Mouse (Mus musculus) forebrain, embryonic 12.5 days (tissue): ENCODE data around the gene Zfp385b. TPM values are rescaled to one million over a fixed set of nuclear protein-coding genes. Genes with fewer than 3 reads are reported as not detected.

Experiments used
- ATAC-seq: fragments of 200-750 bp; cut with Nextera tagmentation; 2 replicates; pipeline ENCODE4 v1.8.0; 2017; ENCODE audit warnings: moderate TSS enrichment; ENCODE audit not compliant: low FRiP score
- H3K27ac ChIP-seq: fragments of 300-500 bp; sonication (generic); 2 replicates; pipeline ENCODE4 v1.5.1; 2016; ENCODE audit warnings: mild to moderate bottlenecking
- H3K27me3 ChIP-seq: fragments of 300-500 bp; sonication (generic); 2 replicates; pipeline ENCODE4 v1.6.1; 2016; ENCODE audit warnings: mild to moderate bottlenecking
- H3K36me3 ChIP-seq: fragments of 300-500 bp; sonication (generic); replicated peaks from 2 replicates; pipeline ENCODE4 v1.6.1; 2016; ENCODE audit warnings: mild to moderate bottlenecking
- H3K4me1 ChIP-seq: fragments of 300-500 bp; sonication (generic); 2 replicates; pipeline ENCODE4 v1.6.1; 2016
- H3K4me2 ChIP-seq: fragments of 300-500 bp; sonication (generic); 2 replicates; pipeline ENCODE4 v1.6.1; 2016; ENCODE audit warnings: mild to moderate bottlenecking, moderate library complexity
- H3K4me3 ChIP-seq: fragments of 300-500 bp; sonication (generic); replicated peaks from 2 replicates; pipeline ENCODE4 v1.5.1; 2016; ENCODE audit warnings: mild to moderate bottlenecking
- H3K9ac ChIP-seq: fragments of 300-500 bp; sonication (generic); 2 replicates; pipeline ENCODE4 v1.6.1; 2016; ENCODE audit warnings: mild to moderate bottlenecking
- H3K9me3 ChIP-seq: fragments of 300-500 bp; sonication (generic); 2 replicates; pipeline ENCODE4 v1.6.1; 2016
- WGBS: fragments of 180-500 bp; shearing (Covaris S2); methylation state at CpG from one replicate; pipeline ENCODE4 v1.1.7; 2016; 5-methylcytosine and 5-hydroxymethylcytosine counted together
- polyA plus RNA-seq: library from polyadenylated mRNA; unstranded; fragments of >200 nt; fragmentation: Nextera tagmentation; extraction: Ambion mirVana; gene quantifications from 2 replicates; pipeline ENCODE4 v1.2.1, GENCODE M21; 2016

Zfp385b gene
- polyA plus RNA-seq, 1 experiment from 2014 or later: 2.9 TPM

DNA sequence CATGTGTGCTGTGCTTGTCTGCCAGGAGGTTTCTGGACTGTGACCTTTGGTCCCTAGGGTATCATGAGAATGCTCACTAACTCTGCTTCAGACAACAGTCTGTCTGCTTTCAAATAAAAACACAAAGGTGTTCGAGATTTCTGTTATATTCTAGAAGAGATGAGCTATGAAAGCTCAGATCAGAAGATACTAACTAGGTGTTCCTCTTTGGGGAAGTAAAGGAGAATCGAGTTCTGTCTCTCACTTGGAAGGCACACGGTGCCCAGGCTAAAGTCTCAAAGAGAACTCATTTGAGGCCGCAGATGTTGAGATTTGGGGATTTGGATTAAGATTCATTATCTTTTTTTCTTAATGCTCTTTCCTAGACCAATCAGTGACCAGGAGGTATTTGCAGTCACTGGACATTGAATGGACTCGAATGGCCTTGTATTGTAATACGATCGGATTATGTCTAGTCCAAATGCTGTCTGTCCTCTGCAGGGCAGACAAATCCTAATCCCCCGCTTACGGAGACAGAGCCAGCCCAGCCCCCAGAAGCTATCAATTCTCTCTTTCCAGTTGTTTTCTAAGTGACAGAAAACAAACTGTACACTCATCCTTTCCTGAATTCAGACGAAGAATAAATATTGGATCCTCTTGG lies 42.3 kb downstream of the Zfp385b start:
- H3K27ac ChIP-seq: no peak overlapping the region
- no peaks in the 10 kb centered on the region for H3K36me3 ChIP-seq
- 17% methylated on average over 10 of the region's 10 CpGs for WGBS
- H3K9me3 ChIP-seq: no peaks in the 10 kb centered on the region
- peak; percentile 64 for ATAC-seq
- no peak overlapping the region for H3K9ac ChIP-seq
- H3K4me2 ChIP-seq: peak overlapping the region; percentile 21
- H3K4me1 ChIP-seq: peaks cover 21% of the 10 kb centered on the region
- H3K4me3 ChIP-seq: no peak overlapping the region
- no peaks in the 10 kb centered on the region for H3K27me3 ChIP-seq

DNA sequence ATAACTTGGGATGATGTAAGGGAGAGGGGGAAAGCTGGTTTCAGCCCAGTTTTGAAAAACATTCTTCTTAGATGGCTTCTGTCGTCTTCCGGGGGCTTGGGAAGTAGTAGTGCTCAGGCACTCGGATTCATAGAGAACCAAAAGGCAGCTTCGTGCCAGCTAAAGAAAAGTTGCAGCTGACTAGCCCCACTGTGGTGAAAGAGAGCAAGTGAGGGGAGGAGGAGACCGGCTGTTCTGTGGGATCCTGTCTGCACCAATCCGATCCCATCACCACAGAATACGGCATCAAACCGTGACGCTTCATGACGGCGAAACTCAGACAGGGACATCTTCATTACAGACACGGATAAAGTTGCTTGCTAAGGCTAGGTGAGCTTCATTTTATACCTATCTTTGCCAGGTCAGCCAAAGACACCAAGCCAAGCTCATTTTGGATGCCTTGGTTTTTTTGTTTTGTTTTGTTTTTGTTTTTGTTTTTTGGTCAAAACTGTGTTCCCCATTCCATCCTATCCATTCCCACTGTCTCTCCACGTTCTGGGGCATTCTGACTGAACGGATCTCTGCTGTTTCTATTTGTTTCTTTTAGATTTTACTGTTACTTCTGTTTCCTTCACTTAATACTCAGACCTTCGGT lies 44.1 kb downstream of the Zfp385b start:
- WGBS: 71% methylated on average over 15 of the region's 15 CpGs
- no peaks in the 10 kb centered on the region for H3K27me3 ChIP-seq
- H3K27ac ChIP-seq: no peak overlapping the region
- H3K4me1 ChIP-seq: peaks cover 21% of the 10 kb centered on the region
- H3K9me3 ChIP-seq: no peaks in the 10 kb centered on the region
- no peak overlapping the region for H3K4me2 ChIP-seq
- no peak for ATAC-seq
- H3K9ac ChIP-seq: no peak overlapping the region
- H3K36me3 ChIP-seq: no peaks in the 10 kb centered on the region
- no peak overlapping the region for H3K4me3 ChIP-seq

DNA sequence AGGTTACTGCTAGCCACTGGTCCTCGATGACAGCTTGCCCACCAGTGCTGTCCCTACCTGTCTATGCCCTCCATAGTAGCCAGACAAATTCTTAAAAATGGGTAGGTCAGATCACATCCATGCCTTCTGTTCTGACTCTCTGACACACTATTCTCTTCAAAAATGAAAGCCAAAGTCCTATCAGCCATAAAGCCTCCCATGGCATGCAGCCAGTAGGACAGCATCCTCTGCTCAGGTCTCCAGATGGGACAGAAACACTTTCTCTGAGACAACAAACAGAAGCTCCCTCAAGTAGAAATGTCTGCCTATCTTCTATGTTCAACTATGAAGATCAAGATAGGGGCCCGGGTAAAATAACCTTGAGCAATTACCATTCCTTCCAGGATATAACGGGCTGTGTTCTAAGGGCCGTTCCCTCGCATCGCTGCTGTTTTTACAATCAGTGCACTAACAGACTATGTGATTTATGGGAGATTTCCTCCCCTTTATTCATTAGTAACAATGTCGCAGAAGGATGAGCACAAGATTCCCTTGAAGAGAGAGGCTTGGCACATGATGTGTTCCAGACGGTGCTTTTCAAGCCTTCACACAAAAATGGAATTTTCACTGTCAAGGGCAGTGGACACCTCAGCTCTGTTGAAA lies 49.3 kb downstream of the Zfp385b start:
- peaks cover 5% of the 10 kb centered on the region; the same call in 1 of the 2 replicates for H3K4me1 ChIP-seq
- H3K36me3 ChIP-seq: no peaks in the 10 kb centered on the region
- H3K27ac ChIP-seq: no peak overlapping the region
- no peak overlapping the region for H3K4me3 ChIP-seq
- H3K27me3 ChIP-seq: no peaks in the 10 kb centered on the region
- no peak overlapping the region for H3K4me2 ChIP-seq
- 91% methylated on average over 8 of the region's 8 CpGs for WGBS
- no peak for ATAC-seq
- no peaks in the 10 kb centered on the region for H3K9me3 ChIP-seq
- no peak overlapping the region for H3K9ac ChIP-seq

DNA sequence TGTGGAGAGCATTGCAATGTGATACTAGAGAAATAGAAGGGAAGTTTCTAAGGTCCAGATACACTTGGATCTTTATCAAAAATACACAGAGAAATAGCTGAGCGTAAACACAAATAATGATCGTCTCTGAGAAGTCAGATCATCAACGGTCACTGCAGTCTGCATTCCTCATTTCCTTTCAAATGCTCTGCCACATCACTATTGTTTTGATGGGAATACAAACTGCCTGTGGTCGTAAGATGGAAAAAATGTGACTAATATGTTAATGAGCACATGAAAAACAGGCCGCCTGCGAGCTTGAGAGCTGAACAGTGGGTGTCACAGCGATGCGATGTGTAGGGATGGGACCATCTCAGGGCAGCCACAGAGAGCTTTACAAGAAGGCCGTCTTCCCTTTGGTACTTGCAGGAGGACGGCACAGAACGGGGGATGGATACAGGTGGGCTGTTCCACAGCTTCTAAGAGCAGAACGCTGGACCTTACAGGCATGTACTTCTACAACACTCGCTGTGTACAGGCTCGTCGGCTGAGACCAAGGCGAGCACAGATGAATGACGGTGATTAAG lies 51.0 kb downstream of the Zfp385b start:
- no peaks in the 10 kb centered on the region for H3K36me3 ChIP-seq
- ATAC-seq: no peak
- H3K9ac ChIP-seq: no peak overlapping the region
- no peak overlapping the region for H3K4me2 ChIP-seq
- H3K4me1 ChIP-seq: peaks cover 4% of the 10 kb centered on the region; the same call in 1 of the 2 replicates
- H3K9me3 ChIP-seq: no peaks in the 10 kb centered on the region
- WGBS: 73% methylated on average over 17 of the region's 17 CpGs
- H3K27ac ChIP-seq: no peak overlapping the region
- no peak overlapping the region for H3K4me3 ChIP-seq
- no peaks in the 10 kb centered on the region for H3K27me3 ChIP-seq

DNA sequence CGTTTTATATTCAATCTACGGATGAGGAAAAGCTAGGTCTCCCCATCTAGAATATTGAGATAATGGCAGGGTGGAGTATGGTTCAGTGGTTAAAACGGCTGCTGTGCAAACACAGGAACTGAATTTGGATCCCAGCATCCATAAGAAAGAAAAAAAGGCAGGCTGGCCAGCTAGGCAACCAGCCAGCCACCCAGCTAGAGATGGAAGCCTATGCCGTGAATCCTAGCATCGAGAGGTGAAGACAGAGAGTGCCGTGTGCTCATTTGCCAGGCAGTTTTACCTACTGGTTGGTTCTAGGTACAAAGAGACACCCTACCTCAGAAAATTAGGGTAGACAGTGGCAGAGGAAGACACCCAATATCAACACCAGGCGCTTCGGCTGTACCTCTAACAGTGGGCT lies 57.5 kb downstream of the Zfp385b start:
- Histone ChIP-seq H3K9me3 (no peaks in the 10 kb centered on the region), H3K36me3 (no peaks in the 10 kb centered on the region), H3K27me3 (no peaks in the 10 kb centered on the region), H3K4me2 (no peak overlapping the region), H3K9ac (no peak overlapping the region), H3K27ac (no peak overlapping the region), H3K4me1 (no peaks in the 10 kb centered on the region), H3K4me3 (no peak overlapping the region)
- no peak for ATAC-seq
- 91% methylated on average over 8 of the region's 8 CpGs for WGBS

DNA sequence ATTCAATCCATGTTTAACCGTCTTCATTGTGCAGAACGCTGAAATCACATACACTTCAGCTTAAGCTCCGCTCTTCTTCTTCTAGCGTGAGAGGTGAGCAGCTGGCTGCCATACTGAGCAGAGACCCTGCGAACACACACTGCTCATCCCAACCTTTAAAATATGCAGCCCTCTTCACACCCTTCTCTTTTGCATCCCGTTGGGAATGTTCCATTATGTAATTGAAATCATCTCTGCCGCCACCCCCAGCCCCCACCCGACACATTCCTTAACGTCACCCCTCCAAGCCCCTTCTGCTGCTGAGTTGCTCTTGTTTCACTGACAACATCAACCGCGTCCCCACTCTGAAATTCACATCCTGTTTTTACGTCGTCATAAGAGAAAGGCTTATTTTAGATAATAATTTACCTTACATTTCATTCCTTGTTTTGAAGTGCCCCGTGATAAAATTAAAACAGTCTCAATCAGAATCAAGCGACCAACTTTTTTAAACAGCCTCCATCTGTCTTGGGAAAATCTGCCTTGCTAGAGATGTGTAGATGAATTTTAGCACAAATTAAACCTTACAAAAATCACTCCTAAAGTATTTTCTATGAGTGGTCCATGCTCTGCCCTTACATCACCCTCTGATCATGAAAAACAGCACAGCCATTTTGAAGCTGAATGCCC lies 60.9 kb downstream of the Zfp385b start:
- ATAC-seq: 0 out of 2 replicates have a peak, but pooled peaks have one; percentile 47
- WGBS: 76% methylated on average over 15 of the region's 15 CpGs
- no peaks in the 10 kb centered on the region for H3K36me3 ChIP-seq

DNA sequence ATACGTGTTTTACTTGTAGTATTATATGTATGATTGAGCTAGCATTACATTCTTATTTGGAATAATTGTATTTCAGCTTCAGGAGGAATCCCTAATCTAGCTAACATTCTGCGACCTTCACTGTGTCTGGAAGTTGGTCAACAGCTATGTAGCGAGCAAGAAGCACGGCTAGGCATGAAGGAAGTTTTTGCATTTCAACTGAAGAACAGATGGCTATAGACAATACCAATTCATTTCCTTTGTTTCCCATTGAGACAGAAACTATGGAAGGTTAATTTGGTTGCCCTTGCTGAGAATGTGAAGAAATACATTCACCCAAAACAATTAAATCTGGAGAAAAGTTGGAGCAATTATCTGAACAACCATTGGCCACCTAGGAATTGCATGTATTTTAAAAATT lies 66.9 kb downstream of the Zfp385b start:
- Histone ChIP-seq H3K4me3 (no peak overlapping the region), H3K27ac (no peak overlapping the region), H3K36me3 (no peaks in the 10 kb centered on the region), H3K4me2 (no peak overlapping the region), H3K4me1 (peaks cover 13% of the 10 kb centered on the region), H3K27me3 (no peaks in the 10 kb centered on the region), H3K9me3 (no peaks in the 10 kb centered on the region), H3K9ac (no peak overlapping the region)
- ATAC-seq: no peak
- WGBS: 46% methylated on average over 4 of the region's 4 CpGs

More for the DNA sequence above, 60.9 kb downstream of the Zfp385b start:
- H3K27me3 ChIP-seq: no peaks in the 10 kb centered on the region
- no peak overlapping the region for H3K9ac ChIP-seq
- H3K4me2 ChIP-seq: no peak overlapping the region
- H3K4me3 ChIP-seq: no peak overlapping the region
- H3K27ac ChIP-seq: no peak overlapping the region
- no peaks in the 10 kb centered on the region for H3K9me3 ChIP-seq
- H3K4me1 ChIP-seq: peaks cover 9% of the 10 kb centered on the region; the same call in 1 of the 2 replicates

DNA sequence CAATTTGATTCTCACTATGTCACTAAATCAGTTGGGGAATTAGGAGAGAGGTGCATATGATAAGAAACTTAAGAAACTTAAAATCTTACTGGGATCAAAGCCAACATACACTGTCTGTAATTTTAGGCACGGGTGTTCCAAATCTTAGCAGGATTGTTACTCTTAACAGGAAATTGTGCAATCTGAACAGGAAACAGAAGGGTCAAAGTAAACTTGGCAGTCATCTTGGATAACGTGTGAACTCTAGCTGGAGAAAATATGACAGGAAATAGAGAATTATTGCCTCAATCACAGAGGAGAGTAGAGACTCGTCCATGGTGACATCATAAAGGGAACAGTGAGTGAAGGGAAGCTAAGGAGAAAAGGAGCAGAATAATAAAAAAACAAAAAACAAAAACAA lies 69.8 kb downstream of the Zfp385b start:
- Histone ChIP-seq H3K27ac (no peak overlapping the region), H3K4me1 (peaks cover 12% of the 10 kb centered on the region), H3K4me3 (no peak overlapping the region), H3K4me2 (no peak overlapping the region), H3K9me3 (no peaks in the 10 kb centered on the region), H3K27me3 (no peaks in the 10 kb centered on the region), H3K36me3 (no peaks in the 10 kb centered on the region), H3K9ac (no peak overlapping the region)
- WGBS: 73% methylated on average over 3 of the region's 3 CpGs
- no peak for ATAC-seq

DNA sequence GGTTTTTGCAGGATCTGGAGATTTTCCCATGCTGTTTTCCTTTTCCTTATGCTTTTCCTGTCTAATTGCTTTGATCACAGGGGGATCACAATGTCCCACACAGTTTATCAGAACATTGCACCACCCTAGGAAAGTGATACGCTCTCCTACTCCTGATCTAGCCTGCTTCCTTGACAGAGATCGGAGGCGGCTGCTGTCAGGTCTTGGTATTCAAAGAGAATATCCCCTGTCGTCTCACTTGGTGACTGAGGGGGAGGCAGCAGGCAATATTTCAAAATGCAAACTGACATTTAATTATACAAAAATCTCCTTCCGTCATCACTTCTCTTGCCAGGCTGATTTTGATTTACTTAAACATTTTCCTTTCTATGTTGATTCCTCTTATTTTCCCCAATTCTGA lies 73.0 kb downstream of the Zfp385b start:
- no peaks in the 10 kb centered on the region for H3K27me3 ChIP-seq
- no peak overlapping the region for H3K4me2 ChIP-seq
- no peak for ATAC-seq
- no peak overlapping the region for H3K27ac ChIP-seq
- no peaks in the 10 kb centered on the region for H3K9me3 ChIP-seq
- no peaks in the 10 kb centered on the region for H3K36me3 ChIP-seq
- no peak overlapping the region for H3K9ac ChIP-seq
- H3K4me3 ChIP-seq: no peak overlapping the region
- 90% methylated on average over 5 of the region's 5 CpGs for WGBS
- H3K4me1 ChIP-seq: no peaks in the 10 kb centered on the region

DNA sequence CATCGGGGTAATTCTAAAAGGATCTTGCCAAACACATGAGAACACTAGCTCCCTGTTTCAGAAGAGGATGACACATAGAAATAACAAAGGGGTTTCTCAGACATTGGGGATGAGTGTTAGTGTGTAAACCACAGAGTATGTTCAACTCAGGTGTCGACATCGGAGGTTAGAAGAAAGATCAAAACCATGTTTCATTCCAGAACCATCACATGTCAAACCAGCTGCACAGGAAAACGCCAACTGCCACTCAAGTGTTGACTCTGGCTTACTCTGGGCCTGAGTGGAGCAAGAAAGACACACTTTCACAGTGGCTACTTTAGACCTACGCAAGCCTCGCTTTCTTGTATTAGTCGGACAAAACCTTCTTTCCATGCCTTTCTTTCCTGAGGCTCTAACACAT lies 74.2 kb downstream of the Zfp385b start:
- no peaks in the 10 kb centered on the region for H3K36me3 ChIP-seq
- H3K9ac ChIP-seq: no peak overlapping the region
- H3K27me3 ChIP-seq: no peaks in the 10 kb centered on the region
- 94% methylated on average over 7 of the region's 7 CpGs for WGBS
- no peak overlapping the region for H3K4me2 ChIP-seq
- H3K4me1 ChIP-seq: no peaks in the 10 kb centered on the region
- no peak overlapping the region for H3K4me3 ChIP-seq
- H3K27ac ChIP-seq: no peak overlapping the region
- no peak for ATAC-seq
- H3K9me3 ChIP-seq: no peaks in the 10 kb centered on the region

DNA sequence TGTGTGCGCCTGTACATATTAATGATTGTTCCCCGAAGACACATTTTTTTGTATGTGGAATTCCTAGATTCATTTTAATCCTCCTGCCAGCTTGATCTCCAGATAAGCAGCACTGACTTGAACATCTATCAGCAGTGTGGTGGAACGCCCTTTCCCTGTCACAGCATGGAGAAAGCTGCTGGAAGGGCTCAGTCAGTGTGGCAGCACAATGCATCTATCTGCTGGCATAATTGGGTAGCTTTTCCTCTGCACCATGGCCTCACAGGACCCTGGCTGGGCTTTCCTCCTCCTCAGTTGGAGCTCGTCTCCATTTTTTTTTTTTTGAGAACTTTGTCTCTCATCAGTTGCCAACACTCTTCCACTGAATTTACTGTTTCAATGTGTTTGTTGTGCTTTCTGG lies 77.1 kb downstream of the Zfp385b start:
- Histone ChIP-seq H3K4me2 (no peak overlapping the region), H3K4me1 (no peaks in the 10 kb centered on the region), H3K27ac (no peak overlapping the region), H3K27me3 (no peaks in the 10 kb centered on the region), H3K36me3 (no peaks in the 10 kb centered on the region), H3K9ac (no peak overlapping the region), H3K9me3 (no peaks in the 10 kb centered on the region), H3K4me3 (no peak overlapping the region)
- 76% methylated on average over 4 of the region's 4 CpGs for WGBS
- no peak for ATAC-seq

DNA sequence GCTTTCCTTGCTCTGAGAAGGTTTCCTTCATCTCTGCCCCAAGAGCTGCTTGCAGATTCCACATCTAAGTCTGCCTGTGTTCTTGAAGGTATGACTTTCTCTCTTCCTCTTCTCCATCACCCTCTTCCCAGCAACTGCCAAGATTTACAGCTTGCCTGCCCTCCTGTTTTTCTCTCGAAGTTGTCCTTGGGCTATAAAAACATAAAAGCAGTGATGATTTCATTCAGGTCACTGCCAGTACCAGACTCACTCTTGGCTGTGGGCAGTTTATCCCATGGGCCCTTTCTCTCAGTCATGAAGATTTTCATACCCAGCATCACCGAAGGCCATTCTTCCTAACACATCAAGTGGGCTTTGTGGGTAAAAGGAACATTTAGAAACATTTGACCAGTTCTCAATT lies 89.2 kb downstream of the Zfp385b start:
- Histone ChIP-seq H3K36me3 (no peaks in the 10 kb centered on the region), H3K4me2 (no peak overlapping the region), H3K4me1 (no peaks in the 10 kb centered on the region), H3K9ac (no peak overlapping the region), H3K9me3 (no peaks in the 10 kb centered on the region), H3K27me3 (no peaks in the 10 kb centered on the region), H3K27ac (no peak overlapping the region), H3K4me3 (no peak overlapping the region)
- no peak for ATAC-seq
- WGBS: 74% methylated on average over 2 of the region's 2 CpGs
